Mouse (Mus musculus) yolk sac, embryonic 10.5 days (tissue): ENCODE results near the gene Ascl2.

Source experiments
- DNase-seq: peaks from one replicate; pipeline ENCODE4 v3.0.0-alpha.2; 2017; ENCODE audit warnings: low spot score

Ascl2 gene

DNA sequence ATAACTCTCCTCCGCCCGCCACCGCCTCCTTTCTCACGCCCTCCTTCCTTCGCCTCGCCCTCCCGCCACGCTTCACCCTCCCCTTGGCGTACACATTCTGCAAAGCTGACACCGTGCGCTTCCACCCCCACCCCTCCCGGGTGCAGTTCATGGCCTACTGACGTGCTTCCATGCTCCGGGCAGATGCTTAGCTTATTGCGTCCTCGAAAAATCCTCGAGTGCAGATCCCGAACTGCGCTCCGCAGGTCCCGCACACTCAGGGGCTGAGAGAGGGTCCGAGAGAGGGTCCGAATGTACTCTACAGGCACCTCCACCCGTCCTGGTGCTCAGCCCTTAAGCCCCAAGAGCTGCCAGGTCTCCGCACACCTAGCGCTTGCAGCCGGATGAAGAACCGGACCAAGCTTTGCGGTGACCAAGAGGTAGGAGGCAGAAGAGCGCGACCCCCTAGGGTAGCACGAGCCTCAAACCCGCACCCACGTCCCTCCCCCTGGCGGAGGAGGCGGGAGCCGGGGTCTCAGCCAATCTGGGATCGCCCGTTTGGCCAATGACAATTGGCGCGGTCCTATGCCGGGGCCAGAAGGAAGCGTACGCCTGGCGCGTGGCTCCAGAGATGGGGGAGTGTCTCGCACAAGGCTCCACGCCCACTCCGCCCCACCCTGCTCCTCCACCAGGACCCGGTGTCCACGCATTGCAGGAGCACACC, at the start of gene Ascl2:
Ascl2 (minus strand) TSS at position 456 of the 703 bp plus-strand sequence.
- DNase-seq, result peak; percentile 16

DNA sequence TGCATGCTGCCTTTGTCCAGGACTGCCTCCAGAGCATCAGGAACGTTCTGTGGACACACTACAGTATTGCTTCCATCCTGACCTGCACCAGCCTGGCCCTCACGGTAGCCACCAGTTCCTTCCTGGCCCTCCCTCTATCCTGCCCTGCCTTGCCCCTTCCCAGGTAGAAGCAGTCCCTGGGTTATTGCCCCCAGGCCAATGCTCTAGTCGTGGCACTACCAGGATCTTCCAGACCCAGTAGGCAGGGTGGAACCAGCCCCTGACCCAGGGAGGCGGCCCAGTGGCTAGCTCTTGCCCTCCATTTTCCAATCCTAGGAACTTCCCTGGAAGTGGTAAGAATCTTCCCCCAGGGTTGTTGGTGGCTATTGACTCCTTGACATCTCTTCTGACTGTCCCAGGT, 48.1 kb upstream of the Ascl2 start:
- no peak for DNase-seq

DNA sequence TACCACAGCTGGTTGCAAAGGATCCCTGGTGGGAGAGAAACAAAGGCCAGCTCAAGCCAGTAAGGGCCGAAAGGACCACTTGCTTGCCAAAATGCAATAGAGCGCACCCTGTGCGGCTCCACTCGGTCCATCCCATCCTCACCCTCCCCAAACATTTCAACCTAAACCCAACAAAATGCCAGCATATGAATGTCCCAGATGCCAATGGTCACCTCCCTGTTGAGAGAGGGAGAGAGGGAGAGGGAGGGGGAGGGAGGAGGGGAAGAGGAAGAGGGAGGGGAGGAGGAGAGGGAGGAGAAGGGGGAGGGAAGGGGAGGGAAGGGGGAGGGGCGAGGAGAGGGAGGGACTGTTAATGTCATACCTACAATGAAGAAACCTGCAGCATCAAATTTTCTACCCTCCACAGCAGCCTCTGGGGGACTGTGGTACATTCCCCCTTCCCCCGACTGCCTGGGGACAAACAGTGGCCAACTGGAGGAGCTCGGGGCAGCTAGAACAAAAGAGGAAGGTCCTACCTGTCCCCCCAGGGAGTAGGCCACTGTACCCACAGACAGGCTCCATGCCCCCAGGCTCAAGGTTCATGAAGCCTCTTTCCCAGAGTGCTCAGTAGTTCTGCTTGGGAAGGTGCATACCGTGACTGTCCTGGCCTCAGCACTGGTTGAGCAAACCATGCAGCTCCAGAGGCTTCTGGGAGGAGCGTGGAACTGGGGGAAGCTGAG, 47.5 kb upstream of the Ascl2 start:
- no peak for DNase-seq

DNA sequence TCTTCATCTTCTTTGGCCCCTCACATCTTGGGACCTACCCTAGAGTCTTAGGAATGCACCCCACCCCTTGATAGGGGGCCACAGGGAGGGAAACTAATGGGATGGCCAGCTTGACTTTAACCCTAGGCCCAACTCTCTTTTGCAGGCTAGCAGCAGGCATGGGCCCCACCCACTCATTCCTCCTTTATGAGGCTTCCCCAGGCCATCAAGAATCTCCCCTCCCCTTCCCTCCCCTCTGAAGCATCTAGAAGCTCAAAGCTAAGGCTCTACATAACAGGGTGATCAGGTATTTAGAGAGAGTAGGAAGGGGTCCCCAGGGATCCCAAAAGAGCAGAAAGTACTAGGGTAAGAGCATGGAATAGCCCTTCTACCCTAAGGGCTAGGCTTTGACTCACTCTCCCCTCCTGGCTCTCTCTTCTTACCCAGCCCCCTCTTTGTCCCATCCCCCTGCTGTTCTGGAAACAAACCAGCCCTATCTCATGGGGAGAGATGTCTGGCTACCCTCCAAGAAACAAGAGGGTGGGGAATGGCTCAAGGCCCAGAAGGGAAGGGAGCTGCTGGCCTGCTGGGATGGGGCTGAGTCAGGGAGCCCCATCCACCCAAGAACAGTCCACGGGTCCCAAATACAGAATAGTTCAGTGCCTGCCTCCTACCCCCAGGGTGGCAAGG, 46.8 kb upstream of the Ascl2 start:
- no peak for DNase-seq

DNA sequence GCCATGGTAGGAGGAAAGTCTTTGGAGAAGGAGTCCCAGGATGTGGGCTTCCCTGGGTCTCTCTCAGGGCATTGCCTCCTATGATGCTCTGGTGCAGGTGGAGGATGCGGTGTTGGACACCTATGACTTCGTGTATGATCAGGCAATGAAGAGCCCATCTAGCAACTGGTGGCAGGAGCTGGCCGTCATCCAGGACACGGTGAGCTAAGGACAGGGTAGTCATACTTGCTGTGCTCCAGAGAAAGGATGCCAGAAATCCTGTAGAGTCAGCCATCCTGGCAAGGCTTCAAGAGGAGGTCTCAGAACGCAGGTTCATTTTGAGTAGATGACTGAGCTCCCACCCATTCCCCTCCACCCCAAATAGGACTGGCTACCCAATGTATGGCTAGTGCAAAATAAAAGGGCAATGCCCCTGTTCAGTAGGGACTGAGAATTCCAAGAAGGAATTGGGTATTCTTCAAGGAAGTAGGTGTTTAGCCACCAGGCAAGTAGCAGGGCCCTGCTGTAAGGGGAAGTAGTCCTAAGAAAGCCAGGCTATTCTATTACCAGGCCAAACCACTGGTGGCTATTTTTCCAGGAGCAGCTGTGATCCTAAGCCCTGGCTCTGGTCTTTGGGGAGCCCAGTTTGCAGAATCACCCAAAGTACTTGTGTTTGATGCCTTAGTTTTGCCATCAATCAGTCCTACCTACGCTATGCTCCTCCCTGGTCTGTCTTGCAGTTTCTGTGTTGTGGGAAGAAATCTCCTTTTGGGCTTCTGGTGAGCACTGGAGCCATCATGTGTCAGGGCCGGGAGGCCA, 46.0 kb upstream of the Ascl2 start:
- no peak for DNase-seq

DNA sequence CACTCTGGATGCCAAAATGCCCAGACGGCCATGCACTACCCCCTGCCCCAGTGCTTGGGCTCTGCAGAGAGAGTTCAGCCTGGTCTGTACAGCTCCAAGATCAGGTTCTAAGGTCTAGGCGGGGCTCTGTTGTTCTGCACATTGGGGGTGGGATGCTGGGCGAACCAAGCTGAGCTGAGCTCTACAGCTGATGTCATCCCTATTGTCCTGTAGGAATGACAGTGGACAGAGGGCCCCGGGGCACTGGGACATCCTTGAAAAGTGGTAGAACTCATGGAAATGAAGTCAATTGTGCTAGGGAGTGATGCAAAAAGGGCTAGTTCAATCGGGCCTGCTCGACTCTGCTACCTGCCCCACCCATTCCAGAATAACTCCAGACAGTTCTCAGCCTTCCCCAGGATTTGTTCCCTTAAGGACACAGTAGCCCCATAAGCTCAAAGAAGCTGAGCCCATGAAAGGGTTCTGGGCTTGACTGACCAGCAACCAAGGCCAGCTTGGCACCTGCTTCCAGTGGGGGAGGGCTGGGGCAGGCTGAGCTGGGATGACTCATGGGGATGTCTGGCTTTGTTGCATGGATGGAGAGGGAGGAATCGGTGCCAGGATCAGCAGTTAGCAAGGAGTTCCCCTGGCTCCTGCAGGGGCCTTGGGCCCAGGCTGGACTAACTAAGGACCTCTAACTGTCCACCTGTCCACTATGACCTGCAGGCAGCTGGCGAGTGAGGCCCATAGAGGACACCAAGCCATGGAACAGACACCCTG, 44.5 kb upstream of the Ascl2 start:
- no peak for DNase-seq

DNA sequence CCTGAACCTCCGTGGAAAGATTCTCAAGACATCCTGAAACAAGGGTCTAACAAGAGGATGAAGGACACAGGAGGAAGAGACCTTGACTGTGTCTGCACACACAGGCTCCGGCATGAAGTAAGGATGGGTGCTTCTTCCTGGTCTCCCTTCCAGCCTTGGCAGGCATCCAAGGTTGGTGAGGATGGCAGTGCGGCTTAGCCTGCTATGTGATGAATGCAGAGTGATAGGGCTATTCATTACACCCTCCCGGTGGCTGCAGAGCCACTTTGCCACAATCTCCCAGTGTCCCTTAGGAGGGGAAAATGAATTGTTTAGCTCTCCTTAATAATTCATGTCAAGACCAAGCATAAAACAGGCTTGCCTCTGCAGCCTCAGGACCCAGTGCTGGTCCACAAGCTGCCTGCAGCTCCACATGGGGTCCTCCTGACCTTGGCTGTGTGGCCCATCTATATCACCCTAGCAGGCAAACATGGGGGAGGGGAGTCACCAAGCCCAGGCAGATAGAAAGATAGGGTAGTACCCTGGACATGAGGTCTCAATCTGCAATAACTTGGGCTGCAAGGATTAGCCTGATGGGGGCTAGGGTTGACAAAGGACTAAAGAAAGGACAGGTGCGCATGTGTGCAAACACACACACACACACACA, 43.3 kb upstream of the Ascl2 start:
- DNase-seq, result no peak

DNA sequence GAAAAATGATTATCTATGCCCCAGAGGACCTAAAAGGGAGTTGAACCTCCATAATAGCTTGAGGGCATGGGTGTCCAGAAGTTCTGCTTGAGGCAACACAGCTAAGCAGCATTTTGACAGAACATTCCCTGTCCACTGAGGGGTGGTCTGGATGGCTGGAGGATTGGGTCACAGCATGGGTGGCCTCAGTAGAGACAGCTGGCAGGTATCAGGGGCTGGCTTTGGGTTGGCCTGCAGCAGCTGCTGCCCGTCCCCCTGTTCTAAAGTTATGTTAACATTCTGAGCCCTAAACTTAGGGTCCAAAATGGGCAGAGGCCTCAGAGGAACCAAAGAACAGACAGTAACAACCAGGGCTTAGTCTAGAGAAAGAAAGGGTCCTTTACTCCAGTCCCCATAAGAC, 42.2 kb upstream of the Ascl2 start:
- no peak for DNase-seq

DNA sequence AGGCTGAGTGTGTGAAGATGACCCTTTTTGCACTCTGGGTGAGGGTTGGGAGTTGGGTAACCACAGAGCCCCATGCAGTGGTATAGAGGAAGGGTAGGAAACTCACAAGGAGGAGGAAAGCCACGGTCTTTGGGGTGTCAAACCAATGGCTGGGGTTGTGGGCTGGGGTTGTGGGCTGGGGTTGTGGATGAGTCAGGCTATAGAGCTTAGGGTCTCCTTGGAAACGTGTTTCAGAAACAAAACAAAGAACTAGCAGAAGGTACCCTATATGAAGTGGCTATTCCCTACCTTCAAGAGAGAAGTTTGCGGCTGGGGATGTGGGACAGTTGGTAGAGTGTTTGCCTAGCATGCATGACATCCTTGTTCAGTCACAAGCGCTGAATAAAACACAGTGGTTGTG, 40.9 kb upstream of the Ascl2 start:
- no peak for DNase-seq

DNA sequence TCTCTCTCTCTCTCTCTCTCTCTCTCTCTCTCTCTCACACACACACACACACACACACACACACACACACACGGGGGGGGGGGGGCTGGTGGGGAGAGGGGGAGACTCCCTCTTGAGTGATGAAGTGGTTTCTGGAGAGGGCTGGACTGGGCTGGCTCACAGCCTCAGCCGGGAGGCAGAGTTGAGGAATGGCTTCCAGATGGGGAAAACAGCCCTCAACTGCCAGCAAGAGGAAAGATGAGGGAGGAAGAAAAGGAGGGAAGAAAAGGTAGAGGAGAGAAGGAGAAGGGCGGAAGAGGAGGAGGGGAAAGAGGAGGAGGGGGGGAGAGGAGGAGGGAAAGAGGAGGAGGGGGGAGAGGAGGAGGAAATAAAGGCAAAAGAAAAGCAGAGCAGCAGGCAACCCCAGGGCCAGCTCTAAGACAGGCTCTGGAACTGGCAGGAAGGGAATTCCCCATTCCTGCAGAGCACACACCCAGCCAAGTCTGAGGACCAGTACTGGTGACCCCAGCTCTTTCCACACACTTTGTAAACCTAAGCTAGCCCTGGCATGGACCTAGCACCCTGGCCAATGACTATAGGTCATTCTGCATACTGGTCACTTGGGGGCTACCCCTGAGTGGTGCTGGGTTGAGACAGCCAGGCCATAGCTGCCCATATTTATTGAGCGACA, 40.1 kb upstream of the Ascl2 start:
- DNase-seq, result peak; percentile 29

DNA sequence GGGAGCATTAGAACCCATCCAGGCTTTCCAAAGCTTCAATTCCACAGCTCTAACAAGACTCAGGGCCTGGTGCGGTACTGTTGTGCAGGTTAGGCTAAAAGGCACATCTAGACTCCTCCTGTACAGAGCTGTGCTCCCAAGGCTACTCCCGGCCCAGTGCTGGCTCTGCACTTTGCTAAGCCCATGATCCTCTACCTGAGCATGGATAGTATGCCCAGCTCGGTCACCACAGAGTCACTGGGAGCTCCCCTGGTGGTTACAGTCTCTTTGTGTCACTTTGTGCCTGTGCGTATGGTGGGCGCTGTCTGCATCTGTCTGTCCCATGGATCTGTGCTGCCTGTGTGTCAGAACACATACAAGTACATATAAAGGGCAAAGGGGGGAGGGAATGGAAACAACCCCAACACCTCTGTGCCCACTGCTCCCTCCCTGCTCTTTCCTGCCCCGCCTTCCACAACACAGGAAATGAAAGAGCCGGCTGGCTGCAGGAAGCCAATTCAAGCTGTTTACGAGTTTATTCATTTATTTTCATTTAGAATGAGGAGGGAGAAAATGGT, 39.4 kb upstream of the Ascl2 start:
- peak; percentile 33 for DNase-seq

DNA sequence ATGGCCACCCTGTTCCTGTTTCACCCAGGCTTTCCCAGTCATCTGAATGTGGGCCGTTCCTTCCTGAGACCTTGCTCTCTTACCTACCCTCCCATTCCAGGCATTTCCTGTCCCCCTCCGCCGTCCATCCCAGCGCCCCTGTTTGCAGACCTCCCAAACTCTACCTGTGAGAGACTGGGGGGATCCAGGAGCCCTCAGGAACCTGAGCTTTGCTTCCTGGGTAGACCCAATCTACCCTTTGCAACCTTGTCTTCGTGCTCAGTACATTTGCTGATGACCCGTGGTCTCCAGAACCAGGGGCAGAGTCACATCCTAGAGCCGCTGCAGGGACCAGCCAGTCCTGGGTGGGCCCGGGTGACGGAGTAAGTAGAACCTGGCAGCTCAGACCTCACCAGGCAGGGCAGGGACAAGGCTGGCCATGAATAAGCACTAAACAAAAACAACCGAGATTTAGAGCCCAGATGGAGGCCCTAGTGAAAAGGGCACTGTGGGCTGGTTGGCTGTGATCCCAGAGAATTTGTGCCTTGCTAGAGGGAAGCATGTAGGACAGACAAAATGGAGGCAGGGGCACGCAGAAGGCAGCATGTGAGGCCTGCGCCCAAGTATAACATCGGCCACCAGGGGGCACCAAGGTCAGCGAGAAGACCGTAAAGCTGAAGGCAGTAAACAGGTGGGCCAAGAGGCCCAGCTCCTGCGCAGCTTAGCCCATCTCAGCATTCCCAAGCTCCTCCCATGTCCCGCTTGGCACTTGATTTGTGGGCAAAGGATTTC, 38.7 kb upstream of the Ascl2 start:
- DNase-seq, result peak; percentile 84

DNA sequence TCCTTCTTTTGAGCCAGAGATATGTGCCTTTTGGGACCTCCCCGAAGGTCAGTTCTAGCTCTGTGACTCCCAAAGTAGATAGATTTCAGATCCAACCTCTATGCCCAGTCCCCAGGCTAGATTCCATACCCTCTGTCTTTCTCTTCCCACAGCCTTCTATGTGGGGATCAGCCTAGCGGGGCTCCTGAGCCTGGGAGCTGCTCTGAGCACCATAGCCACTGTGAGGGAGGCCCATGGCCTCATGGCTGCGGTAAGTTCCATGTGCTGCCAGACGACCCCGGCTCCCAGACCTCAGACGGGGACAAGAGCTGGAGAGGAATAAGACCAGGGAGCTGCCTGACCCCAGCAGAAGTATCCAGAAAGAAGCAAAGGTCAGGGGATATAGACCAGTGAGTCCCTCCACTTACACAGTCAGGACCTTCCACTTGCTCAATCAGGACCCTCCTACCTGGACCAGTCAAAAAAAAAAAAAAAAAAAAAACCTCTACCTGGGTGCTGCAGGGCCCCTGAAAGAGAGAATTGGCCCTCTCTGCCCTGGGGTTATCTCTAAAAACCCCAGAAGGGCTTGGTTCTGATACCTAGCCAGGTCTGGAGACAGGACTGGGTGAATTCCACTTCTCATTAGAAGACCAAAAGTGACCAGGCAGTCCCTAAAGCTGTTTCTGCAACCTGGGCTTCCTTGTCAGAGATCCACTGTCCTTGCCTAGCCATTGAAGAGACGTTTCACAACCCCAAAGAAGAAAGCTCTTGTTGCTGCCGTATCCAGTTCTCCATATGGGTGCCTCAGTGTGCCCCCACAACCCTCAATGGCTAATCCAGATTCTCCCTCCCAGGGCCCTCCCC, 37.9 kb upstream of the Ascl2 start:
- DNase-seq, result no peak

DNA sequence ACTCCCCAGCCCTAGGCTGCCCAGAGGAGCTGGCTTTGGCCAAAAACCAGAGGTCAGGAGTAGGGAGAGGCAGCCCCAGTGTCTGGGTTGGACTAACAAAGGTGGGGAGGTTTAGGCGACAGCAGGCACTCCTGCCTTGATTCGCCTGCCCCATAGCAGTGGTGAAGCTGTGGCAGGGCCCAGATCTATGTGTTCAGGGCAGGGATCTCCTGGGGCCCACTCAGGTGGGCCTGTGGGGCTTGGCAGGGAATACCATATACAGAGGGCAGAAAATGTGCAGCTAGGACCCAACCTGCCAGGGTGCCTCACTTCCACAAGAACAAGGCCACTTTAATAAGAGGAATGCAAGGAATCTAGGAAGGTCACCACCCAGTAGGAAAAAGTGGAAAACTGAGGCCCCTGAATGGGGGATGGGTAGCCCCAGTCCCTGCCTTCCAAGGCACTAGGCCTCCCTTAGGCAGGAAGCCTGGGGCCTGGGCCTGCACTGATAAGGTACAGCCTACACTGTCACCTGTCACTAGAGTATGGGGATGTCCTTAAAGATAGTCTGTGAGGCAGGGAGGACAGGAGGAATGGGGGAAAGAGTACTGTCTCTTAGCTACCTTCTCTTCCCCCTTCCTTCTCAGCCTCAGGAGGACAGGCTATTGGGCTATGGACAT, 37.2 kb upstream of the Ascl2 start:
- DNase-seq, result peak; percentile 31

DNA sequence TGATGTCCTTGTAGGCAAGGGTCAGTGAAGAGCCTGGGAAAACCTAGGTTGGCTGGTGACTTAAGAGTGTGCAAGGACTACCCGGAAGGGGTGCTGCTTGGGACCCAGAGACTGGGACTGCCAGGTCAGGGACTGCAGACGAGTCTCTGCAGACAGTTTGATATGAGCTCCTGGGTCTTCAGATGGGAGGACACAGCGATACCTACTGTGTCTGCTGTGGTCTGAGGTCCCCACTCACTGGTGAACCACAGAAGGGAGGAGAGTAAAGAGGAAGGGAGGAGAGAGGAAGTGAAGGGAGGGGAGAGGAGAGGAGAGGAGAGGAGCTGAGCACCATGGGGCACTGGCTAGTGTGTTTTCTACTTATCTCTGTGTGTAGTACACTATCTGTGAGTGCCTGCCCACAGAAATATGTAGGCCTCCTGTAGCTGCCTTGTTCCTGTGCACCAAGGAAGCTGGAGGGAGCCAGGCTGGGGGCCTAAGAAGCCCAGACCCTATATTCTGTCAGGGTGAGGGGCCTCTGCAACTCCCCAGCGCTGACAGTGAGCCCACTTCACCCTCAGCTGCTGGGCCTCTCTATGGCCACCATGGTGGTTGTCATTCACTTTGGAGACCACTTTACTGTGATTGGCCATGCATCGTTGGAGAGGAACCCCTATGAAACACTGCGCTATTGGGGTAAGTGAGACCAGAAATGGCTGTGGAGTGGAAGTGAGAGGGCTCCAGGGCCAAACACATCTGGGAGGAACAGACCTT, 36.5 kb upstream of the Ascl2 start:
- no peak for DNase-seq

DNA sequence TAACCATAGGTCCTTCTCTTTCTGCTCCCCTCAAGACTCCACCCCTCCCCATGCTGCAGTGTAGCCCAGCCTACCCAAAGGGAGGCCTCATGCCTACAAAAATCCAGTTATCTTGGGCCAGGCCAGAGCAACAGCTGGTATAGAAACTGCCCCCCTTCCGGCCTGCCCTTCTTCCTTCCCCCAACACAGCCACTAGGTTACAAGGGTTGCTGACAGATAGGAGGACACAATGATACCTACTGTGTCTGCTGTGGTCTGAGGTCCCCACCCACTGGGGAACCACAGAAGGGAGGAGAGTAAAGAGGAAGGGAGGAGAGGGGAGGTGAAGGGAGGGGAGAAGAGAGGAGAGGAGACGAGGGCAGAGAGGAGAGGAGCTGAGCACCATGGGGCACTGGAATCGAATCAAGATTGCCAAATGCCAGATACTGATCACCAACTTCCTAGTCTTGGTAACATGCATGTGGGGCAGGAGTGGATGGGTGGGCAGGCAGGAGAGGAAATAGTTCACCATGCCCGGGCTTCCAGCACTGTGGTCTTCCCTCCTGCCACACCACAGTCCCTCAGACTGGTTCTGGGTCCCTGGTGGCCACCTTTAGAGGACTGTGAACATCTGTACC, 35.8 kb upstream of the Ascl2 start, which contains the start of gene Tspan32:
Tspan32 (plus strand) TSS at position 320 of the 617 bp plus-strand sequence.
- peak; percentile 29 for DNase-seq

DNA sequence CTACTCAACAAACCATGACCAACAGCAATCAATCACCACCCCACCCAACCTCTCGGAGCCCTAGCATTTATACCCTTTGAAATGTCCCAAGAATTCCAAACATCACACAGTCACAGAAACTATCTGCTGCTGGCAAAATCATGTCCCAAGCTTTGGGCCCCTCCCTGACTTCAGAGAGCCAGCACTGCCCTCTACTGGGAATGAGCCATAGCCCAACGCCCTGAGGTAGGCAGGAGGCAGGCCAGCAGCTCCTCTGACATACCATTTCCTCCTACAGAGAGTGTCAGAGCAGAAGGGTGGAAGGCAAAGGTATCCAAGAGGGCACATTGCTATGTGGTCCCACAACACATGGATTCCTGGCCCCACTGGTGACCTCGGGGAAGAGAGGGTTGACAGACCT, 33.6 kb upstream of the Ascl2 start:
- no peak for DNase-seq
